Mouse (Mus musculus) inflammation-experienced regulatory T-cells, adult 6 months (primary cell): ENCODE measurements around the gene Zfp189. TPM values are rescaled to one million over a fixed set of nuclear protein-coding genes. Genes with fewer than 3 reads are reported as not detected.
"Not testable (repeated sequence)": the region's sequence is repeated elsewhere in the genome, so short reads cannot be mapped to it uniquely, and the experiment has no call there.

Source experiments
- ATAC-seq: one replicate; pipeline ENCODE4 v1.8.0; 2017
- polyA plus RNA-seq, 3 experiments: library from polyadenylated mRNA; unstranded; fragments of 100-300 nt; shearing (Covaris generic); gene quantifications; one replicate each; pipeline ENCODE4 v1.2.1; 2017

Gene Zfp189
- 1 to 10 TPM; 3.0 to 5.2 (median 3.5) TPM for polyA plus RNA-seq

DNA sequence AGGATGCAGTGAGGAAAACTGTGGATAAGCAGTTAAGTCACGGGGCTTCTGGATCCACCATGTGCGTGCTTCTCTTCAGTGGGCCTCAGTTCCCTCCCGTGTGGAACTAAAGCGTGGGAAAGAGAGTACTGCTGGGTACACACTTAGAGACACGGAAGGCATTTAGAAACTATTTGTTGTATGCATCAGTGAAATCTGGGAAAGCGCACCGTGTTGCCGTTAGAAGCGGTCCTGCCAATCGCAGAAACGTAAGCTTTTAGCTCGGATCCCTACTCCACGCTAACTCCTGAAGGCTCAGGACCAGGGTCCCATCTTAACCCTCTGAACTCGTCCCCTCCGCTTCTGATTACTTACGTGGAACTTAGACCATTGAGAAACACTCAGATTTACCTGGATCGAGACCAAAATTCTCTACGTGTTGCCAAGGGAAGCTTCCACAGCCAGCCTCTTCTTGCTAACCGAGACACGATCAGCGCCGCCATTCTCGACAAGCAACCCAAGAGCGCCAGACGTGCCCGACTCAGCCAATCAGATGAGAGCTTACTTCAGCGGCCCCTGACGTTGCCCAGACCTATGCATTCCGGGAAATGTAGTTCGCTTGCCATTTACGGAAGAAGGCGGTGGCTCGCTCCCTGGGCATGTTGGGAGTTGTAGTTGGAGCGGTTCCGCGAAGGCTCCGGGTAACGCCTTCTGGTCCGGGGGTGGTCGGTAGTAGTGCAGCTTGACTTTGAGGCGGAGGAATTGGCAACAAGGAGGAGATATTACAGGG, at the start of gene Zfp189, which contains the start of gene Mrpl50:
Gene Zfp189 (plus strand): TSS at position 605 of the 769 bp plus-strand sequence.
Gene Mrpl50 (minus strand): TSS at position 522 of the 769 bp plus-strand sequence.
- ATAC-seq: peak; percentile 100

DNA sequence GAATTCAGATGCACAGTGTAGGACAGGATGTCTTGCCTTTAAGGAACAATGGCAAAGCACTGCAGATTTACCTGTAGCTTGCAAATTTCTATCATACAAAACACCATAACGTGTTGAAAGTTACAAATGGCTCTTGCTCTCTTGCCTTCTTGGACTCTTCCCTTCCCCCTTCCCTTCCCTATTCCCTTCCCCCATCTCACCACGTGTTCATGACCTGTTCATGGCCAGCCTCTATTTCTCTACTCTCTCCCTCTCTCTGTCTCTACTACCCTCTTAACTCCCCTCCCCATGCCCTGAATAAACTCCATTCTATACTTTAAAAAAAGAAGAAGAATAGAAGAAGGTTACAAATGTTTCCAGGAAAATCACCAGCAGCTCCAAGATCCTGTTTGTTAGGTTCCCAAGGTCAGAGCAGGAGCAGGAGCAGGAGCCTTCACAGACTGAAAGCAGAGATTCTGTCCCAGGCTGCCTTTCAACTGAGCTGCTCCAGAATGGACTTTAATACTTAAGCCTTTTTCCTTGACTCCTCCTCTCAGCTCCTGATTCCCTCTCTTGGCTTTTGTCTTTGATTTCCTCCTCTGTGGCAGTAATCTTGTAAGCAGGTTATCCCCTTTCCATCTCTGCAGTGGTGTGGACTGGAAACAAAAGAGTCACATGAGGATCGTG, 47.4 kb upstream of the Zfp189 start, which contains the start of gene Acnat1:
Gene Acnat1 (minus strand): TSS at position 478 of the 666 bp plus-strand sequence.
- no peak for ATAC-seq

DNA sequence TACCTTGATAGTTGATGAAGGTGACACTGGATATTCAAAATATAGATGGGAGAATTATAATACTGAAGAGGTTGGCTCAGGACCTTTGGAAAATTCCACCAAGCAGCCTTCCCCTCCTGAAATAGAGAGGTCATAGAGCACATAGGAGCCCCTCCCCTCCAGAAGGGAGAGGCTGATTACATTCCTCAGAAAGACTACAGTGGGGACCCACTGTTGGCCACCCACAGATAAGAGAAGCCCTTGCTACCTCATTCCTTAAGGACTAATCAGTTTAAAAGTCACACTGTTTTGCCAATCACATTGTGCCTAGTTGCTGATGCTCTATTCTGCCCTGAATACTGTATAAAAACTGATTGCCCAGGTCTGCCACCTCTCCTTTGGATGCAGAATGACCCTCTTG, 46.4 kb upstream of the Zfp189 start:
- no peak for ATAC-seq

DNA sequence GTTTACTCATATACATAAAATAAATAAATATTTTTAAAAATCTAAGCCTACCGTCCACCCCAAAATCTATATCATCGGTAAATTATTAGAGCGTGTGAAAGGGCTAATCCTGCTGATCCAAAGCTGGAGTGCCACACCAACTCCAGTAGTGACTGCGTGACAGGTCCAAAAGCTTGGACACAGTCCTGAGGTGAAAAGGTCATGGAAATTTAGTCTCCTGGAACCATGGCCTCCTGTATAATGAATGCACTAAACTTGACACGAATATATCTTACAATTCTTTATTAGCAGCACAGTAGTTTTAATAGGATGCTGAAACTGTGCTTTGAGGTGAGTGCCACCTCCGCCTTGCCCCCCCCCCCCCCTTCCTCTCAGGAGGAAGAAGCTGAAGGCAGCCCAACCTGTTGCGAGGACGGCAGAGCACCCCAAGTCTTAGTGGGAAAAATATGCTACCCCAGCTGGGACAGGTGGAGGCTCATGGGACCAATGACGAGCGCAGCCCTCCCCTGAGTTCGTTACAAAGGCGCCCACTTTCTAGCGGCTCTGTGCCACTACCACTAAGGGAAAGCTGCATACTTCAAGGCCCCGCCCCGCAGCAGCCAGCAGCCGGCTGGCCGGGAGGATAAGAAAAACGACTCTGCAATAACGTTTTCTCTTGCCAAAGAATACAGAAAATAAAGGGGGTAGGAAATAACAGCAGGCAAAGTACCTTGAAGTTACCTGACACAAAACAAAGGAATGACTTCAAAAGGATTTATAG, 42.7 kb upstream of the Zfp189 start:
- ATAC-seq: no peak

DNA sequence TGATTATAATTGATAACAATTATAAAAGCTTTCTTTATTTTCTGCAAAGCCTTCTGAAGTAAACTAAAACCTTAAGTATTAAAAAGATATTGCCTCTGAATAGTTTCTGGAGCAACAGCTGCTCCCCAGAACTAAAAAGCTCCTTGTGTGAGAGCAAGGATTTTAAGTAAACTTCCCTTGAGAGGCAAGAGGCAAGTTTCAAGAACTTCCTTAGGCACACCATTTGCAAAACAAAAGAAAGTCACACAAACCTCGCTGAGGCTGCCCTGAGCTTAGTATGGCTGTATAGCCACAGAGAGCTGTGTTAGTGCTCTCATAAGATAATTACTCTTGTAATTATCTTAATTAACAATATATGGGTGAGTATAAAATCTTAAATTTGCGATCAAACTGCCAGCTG, 41.9 kb upstream of the Zfp189 start:
- not testable (repeated sequence) for ATAC-seq

DNA sequence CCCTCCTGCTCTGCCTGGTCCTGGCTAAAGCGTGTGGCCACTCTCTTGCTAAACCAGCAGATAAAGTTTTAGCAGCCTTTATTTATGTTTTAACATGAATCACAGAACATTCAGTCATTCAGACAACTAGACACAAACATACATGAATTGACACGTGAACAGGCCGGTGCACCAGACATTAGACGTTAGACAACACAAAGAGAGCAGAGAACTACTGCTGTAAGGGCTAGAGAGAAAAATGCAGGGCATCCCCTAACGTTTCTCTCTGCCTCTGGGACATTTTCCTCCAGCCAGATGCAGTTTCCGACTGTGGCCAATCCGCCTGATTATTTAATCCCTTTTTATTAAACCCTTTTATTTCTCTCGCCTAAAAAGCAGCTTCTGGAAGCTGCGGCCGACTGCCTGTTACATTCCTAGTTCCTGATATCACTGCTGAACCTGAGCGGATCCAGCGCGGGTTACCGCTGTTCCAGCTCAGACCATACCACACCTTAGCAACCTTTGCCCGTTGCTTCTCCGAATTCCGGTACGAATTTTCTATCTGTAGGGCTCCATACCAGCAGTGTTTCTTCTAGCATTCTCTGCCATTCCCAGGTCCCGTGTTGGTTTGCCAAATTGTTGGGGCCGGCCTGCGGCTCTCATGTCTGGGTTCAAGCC, 40.7 kb upstream of the Zfp189 start:
- no peak for ATAC-seq

DNA sequence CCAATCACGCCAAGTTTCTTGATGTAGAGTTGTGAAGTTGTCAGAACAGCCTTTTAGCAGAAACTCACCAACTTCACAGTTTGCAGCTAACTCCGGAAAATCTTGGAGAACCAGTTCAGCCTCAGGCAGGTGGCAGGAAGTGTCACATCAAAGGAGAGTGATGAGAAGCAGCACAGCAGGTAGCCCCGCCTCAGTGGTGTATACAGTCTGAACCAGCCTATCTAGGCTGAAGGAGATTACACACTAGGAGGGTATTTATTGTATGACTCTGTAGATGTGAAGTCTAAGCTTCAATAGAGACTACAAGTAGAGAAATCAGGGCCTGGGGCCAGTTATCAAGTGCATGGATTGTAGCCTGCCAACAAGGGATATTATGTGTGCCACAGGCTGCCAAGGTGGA, 40.1 kb upstream of the Zfp189 start:
- ATAC-seq: no peak

DNA sequence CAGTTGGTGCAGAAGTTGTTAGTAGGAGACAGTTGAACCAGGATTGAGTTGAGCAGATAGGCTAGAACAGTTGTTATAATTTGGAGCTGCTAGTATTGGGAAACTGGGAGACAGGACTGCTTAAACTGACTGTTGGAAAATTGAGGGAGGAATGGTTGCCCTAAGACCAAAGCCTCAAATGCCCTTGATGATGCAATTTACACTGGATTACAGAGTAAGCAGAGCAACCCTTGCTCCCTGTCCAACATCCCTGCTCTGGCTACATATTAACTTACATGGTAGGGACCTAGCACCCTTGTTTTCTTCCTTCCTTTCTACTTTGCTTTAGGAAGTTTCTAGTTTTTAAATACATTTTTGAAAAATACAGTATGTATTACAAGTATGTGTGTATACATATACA, 35.5 kb upstream of the Zfp189 start:
- ATAC-seq: no peak

DNA sequence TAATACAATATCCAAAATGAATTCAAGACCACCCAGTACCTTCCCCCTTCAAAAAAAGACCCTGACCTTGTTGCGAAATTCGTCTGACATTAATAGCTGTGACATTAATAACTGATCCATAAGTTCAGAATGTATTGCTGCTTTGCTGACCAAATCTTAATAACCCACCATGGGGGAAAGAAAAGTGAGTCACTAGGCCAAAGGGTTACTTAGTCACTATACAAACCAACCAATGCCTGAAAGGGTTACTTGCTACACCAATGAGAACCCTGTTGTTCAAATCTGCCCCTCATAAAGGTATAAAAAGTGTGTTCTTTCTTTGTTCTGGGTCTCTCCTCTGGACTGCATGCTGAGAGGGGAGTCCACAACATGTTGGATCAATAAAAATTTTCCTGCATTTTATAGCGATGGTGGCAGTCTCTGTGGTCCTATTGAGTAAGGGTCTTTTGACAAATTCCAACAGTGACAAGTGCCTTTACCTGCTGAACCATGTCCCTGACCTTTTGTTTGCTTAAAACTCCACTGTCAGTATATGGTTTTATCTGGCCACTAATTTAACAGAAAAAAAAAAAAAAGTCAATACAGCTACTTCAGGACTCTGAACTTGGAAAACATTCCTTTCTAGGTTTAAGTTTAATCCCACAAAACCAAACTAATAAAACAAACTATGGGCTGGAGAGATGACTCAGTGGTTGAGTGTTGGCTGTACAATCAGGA, 34.9 kb upstream of the Zfp189 start:
- not testable (repeated sequence) for ATAC-seq

DNA sequence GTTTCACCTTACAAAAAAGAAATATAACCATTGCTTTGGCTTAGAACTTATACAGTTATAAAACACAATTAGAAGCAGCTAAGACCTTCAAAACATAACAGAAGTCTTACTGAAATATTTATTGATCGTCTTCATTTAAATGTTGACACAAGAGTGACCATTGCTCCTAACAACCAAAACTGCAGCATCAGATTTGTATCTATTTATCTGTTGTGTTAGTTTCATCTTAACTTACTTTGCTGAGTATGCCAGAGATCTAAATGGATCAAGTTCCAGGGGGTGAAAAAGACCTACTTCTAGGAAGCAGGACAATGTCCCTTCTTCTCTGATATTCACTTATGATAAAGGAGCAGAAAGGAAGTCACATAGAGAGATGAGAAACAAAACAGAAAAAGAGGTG, 17.4 kb upstream of the Zfp189 start:
- ATAC-seq: no peak

DNA sequence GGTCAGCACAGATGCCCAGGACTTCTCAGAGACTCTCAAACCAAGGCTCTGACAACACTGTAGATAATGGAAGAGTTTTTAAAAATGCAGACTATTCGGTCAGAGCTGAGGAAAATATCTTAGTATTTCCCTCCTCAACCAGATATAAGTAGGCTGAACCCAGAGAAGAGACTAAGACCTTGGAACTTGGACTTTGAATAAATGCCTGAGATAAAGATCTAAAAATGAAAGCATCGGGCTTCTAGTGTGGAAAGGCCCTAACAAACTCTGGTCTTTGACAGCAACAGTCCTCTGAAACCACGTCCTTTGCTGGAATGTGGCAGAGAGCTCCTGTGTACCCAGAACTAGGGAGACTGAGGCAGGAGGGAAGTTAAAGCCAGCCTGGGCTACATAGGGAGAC, 14.6 kb upstream of the Zfp189 start, which contains the start of gene Baat:
Gene Baat (minus strand): TSS at position 172 of the 400 bp plus-strand sequence.
- ATAC-seq: no peak

DNA sequence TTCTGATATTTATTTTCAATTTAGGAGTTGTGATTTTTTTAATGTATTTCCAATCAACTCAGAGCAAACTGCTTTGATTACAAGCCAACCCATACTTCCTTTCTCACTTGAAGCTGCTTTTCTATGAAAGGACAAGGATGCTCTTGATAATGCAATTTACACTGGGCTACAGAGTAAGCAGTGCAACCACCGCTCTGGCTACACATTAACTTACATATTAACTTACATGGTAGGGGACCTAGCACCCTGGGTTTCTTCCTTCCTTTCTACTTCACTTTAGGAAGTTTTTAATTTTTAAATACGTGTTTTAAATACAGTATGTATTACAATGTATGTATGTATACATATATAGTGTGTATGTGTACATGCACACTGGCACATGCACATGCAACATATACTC, 11.8 kb upstream of the Zfp189 start:
- no peak for ATAC-seq

DNA sequence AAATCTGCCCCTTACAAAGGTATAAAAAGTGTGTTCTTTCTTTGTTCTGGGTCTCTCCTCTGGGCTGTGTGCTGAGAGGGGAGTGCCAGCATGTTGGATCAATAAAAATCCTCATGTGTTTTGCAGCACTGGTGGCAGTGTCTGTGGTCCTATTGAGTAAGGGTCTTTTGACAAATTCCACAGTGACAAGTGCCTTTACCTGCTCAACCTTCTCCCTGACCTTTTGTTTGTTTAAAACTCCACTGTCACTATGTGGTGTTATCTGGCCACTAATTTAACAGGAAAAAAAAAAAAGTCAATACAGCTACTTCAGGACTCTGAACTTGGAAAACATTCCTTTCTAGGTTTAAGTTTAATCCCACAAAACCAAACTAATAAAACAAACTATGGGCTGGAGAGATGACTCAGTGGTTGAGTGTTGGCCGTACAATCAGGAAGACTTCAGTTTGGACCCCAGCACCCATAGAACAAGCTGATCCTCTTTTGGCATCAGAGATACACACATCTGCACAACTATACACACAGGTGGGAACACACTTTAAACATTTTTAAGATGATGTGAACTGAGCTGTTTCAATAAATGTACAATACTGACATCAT, 10.6 kb upstream of the Zfp189 start:
- not testable (repeated sequence) for ATAC-seq

DNA sequence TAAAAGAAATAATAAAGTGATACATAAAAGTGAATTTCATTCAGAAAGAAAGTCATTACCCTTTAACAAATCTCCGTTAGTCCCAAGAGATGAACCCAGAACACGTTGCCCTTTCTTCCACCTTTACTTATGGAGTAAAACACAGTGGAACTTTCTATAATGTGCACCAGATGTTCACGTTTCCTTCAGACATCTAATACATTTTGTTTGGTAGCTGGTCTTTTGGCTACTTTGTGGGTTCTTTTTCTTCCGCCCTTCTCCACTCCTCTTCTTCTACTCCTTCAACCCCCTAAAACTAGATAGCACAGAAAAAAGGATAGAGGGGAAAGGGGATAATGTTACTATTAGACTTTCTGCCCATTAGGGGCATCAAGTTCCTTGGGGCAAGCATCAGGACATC, 8.3 kb upstream of the Zfp189 start:
- no peak for ATAC-seq

DNA sequence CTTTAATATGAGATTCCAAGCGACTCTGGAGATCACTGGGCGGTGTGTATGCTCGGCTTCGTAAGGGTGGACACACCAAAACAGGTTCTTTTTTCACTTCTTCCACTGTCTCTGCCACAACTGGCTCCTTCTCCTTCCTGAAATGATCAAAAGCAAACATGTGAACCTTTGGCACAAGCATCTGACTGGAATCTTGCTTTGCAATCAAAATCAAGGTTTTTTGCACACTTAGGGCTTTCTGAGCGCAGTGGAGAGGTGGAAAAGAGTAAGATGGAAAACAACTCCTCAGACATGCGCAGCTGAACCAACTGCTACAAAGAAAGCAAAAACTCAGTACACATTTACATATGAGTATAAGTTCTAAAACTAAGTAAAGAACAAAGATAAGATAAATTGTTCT, 6.5 kb upstream of the Zfp189 start:
- no peak for ATAC-seq

DNA sequence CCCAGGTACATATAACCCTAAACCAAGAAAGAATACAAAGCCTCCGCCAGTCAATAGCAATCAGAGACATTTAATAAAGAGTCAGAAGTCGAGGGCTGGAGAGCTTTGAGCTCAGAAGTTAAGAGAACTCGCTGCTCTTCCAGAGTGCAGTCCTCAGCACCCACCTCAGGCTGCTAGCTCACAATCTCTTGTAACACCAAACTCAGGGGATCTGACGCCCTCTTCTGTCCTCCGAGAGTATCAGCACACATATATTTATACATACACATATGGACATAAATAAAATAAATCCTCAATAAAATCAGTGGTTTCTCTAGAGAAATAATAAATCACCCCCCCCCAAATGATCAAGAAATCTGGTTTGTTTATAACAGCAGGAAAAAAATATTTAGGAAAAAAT, 1.5 kb upstream of the Zfp189 start:
- no peak for ATAC-seq

DNA sequence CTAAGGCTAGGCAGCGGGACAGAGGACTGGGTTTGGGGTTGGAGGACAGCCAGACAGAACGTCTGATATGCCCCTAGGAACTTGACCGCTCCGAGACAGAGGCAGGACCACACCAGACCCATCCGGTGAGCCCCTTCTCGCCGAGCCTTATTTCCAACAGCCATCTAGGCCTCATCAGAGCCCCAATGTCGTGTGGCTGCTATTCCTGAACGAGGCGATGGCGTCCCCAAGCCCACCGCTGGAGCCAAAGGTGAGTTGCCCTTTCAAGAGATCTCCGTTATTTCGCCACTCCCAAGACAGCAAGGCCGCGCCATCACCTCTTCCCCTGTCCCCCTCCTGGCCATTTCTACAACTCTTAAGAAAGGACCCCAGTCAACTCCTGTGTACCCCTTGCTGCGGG, 370 bp downstream of the Zfp189 start:
- ATAC-seq: no peak

DNA sequence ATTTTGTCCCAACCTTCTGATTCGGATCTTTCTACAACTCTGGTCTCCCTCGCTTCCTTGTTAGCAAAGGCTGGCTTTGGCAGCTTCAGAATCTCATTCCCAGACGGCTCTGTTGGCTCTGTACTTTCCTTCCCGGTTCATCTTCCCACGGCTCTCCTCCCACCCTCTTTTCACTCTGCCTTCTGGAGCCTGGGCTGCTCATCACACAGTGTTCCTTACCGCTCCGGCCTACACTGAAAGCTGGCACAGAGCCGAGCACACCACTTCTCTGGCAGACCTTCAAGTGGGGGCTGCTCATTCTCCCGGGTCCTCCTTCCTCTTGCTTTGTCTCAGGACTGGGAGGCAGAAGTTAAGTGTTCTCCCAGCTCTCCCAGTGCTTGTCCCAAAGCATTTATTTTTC, 1.6 kb downstream of the Zfp189 start:
- ATAC-seq: no peak

DNA sequence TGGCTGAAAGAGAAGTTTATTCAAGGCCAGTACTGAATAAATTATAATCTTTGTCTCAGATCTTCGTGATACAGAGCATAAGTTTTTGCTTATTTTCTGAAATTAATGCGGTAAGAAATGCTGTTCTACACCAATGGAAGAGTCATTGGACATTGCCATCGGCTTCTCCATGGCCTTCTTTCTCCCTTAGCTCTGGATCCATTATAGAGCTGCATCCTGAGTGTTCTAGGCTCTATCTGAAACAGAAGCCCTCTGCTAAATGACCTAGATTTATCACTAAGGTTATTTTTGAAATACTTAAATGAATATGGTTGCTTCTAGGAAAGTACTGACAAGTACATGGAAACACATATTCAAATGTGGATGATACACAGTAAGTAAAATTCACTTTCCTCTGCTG, 14.1 kb downstream of the Zfp189 start:
- no peak for ATAC-seq

DNA sequence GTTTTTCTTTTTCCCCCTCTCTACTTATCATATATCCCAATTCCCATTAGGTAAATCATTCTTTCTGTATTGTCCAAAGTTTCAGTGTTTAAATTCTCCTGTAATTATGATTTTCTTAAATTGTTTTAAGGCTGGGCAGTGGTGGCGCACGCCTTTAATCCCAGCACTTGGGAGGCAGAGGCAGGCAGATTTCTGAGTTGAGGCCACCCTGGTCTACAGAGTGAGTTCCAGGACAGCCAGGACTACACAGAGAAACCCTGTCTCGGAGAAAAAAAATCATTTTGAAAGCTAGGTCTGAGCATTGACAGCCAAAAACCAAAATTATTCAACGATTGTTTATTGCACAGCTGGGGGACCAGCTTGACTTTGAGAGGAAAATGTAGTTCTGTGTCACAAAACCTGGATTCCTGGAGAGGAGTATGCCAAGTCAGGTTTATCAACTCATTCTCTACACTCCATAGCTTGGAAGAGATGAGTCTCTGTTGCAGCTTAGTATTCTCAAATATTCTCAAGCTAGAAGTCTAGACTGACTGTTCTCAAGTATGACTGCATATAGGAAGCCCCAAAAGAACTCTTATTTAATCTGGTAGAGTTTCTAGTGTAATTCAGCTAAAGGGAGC, 14.8 kb downstream of the Zfp189 start:
- ATAC-seq: no peak

DNA sequence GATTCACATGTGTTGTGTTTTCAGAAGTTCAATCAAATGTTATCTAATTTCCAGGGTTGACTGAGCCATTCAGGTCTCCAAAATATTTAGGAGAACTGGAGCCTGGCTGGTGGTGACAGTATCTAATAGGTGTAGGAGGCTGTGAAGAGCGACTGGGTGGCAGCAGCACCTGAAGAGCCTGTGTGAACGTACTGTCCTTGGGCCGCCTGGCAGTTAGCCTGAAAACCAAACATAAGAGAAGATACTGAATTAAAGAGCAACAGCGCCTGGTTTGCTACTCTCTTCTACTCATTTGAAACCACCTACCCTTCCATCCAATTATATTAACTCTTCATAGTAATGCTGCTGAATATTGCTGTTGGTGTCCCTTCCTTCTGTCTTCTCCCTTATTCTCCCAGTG, 15.7 kb downstream of the Zfp189 start:
- ATAC-seq: no peak
